ENCODE assay signal across 16 mouse cellular contexts in genomic region chr15:90561613-90562012, GRCm38 (mm10).
"Had no signal": no experiment of that assay in that cellular context is flagged by ENCODE, and none has a peak within 500 bp of the region (broad histone marks: within the 10 kb centered on the region; RNA-seq: fewer than 3 reads in every experiment).

No protein-coding gene starts in this region.

- H3K4me2 ChIP-seq: limb, embryonic 15.5 days; liver, embryonic 12.5 days; lung, embryonic 14.5 days; midbrain, embryonic 11.5 days; neural tube, embryonic 15.5 days had no signal

- ATAC-seq: liver, embryonic 12.5 days had no signal

- DNase-seq: kidney, adult 8-10 months; kidney, postnatal 36 days; layer of hippocampus, adult 9-11 months; layer of hippocampus, postnatal 36 days; lung, embryonic 14.5 days; lung, postnatal 10 days; lung, postnatal 4 days; right cerebral cortex, postnatal 25 days; spleen, adult 18-20 months; thymus, postnatal 36 days had no signal

- H3K4me1 ChIP-seq: limb, embryonic 15.5 days; liver, embryonic 12.5 days; neural tube, embryonic 15.5 days had no signal

- H3K9me3 ChIP-seq: limb, embryonic 15.5 days; liver, embryonic 12.5 days; neural tube, embryonic 15.5 days had no signal

- H3K9ac ChIP-seq: limb, embryonic 15.5 days; liver, embryonic 12.5 days; lung, embryonic 14.5 days; neural tube, embryonic 15.5 days had no signal

- H3K4me3 ChIP-seq: limb, embryonic 15.5 days; liver, embryonic 12.5 days; myocyte; neural tube, embryonic 15.5 days had no signal

- H3K27ac ChIP-seq: kidney, postnatal 0 days; limb, embryonic 15.5 days; liver, embryonic 12.5 days; neural tube, embryonic 15.5 days had no signal

- H3K36me3 ChIP-seq: limb, embryonic 15.5 days; liver, embryonic 12.5 days; neural tube, embryonic 15.5 days had no signal

- H3K27me3 ChIP-seq: limb, embryonic 15.5 days; liver, embryonic 12.5 days; neural tube, embryonic 15.5 days had no signal
